Mouse (Mus musculus) lung, embryonic 15.5 days (tissue): Measurements from ENCODE around the gene 1700012B07Rik. TPM values are rescaled to one million over a fixed set of nuclear protein-coding genes. Genes with fewer than 3 reads are reported as not detected.

Source experiments
- ATAC-seq: fragments of 200-750 bp; cut with Nextera tagmentation; 2 replicates; pipeline ENCODE4 v1.8.0; 2017; ENCODE audit warnings: moderate number of reproducible peaks, borderline replicate concordance; ENCODE audit not compliant: low FRiP score, low TSS enrichment; ENCODE audit errors: extremely low read depth
- H3K27ac ChIP-seq: fragments of 300-500 bp; sonication (generic); 2 replicates; pipeline ENCODE4 v1.5.1; 2015; ENCODE audit warnings: moderate library complexity, mild to moderate bottlenecking, inconsistent platforms
- H3K27me3 ChIP-seq: fragments of 300-500 bp; sonication (generic); 2 replicates; pipeline ENCODE4 v1.6.1; 2015; ENCODE audit warnings: inconsistent platforms
- H3K36me3 ChIP-seq: fragments of 300-500 bp; sonication (generic); 2 replicates; pipeline ENCODE4 v1.6.1; 2015; ENCODE audit warnings: inconsistent platforms
- H3K4me1 ChIP-seq: fragments of 300-500 bp; sonication (generic); 2 replicates; pipeline ENCODE4 v1.6.1; 2015; ENCODE audit warnings: inconsistent platforms
- H3K4me2 ChIP-seq: fragments of 300-500 bp; sonication (generic); 2 replicates; pipeline ENCODE4 v1.6.1; 2015; ENCODE audit warnings: inconsistent platforms, mild to moderate bottlenecking, moderate library complexity
- H3K4me3 ChIP-seq: fragments of 300-500 bp; sonication (generic); 2 replicates; pipeline ENCODE4 v1.5.1; 2015; ENCODE audit warnings: mild to moderate bottlenecking, inconsistent platforms
- H3K9ac ChIP-seq: fragments of 300-500 bp; sonication (generic); 2 replicates; pipeline ENCODE4 v1.6.1; 2015; ENCODE audit warnings: inconsistent platforms
- H3K9me3 ChIP-seq: fragments of 300-500 bp; sonication (generic); 2 replicates; pipeline ENCODE4 v1.6.1; 2016; ENCODE audit warnings: inconsistent platforms
- WGBS: fragments of 180-500 bp; shearing (Covaris S2); methylation state at CpG from one replicate; pipeline ENCODE4 v1.1.7; 2015; 5-methylcytosine and 5-hydroxymethylcytosine counted together
- polyA plus RNA-seq: library from polyadenylated mRNA; unstranded; fragments of >200 nt; fragmentation: Nextera tagmentation; extraction: Ambion mirVana; gene quantifications from 2 replicates; pipeline ENCODE4 v1.2.1, GENCODE M21; 2015

1700012B07Rik gene
- polyA plus RNA-seq, 1 experiment from 2014 or later = not detected

DNA sequence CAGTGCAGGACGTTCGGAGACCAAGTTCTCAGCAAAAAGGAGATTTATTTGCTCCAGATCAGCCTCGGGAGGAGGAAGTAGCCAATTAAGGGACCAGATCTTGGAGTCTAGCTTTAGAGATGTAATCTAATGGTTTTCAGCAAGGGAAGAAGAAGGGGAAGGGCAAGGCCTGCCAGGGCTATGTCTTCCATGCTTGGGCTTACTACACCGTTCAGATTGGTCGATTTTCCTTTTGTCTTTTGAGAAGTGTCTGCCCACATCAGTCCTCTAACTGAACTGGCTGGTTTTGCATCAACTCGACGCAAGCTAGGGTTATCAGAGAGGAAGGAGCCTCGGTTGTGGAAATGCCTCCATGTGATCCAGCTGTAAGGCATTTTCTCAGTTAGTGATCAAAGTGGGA lies 37.7 kb upstream of the 1700012B07Rik start:
- Histone ChIP-seq H3K36me3 (no peaks in the 10 kb centered on the region), H3K9me3 (no peaks in the 10 kb centered on the region), H3K4me3 (no peak overlapping the region), H3K4me1 (no peaks in the 10 kb centered on the region; the same call in 1 of the 2 replicates), H3K4me2 (no peak overlapping the region), H3K27ac (no peak overlapping the region), H3K27me3 (no peaks in the 10 kb centered on the region), H3K9ac (no peak overlapping the region)
- ATAC-seq = no peak
- 64% methylated on average over 8 of the region's 8 CpGs for WGBS

DNA sequence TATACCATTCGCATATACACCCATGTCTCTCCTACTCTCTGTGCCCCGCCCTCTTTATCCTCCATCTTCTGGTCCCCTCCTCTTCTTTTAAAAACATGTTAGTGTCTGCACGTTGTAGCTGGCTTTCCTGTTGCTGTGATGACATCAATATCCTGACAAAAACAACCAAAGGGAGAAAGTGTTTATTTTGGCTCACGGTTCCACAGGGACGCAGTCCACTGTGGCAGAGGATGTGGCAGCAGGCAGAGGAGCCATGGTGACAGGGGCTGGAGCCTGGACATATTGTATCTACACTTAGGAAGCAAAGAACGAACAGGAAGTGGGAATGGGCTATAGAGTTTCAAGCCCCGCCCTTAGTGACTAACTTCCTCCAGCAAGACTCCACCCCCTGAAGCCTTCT lies 36.1 kb upstream of the 1700012B07Rik start:
- no peak overlapping the region for H3K4me2 ChIP-seq
- H3K4me3 ChIP-seq = no peak overlapping the region
- no peaks in the 10 kb centered on the region for H3K36me3 ChIP-seq
- H3K27me3 ChIP-seq = no peaks in the 10 kb centered on the region
- H3K27ac ChIP-seq = no peak overlapping the region
- H3K4me1 ChIP-seq = peaks cover 8% of the 10 kb centered on the region
- no peak for ATAC-seq
- no peaks in the 10 kb centered on the region for H3K9me3 ChIP-seq
- no peak overlapping the region for H3K9ac ChIP-seq
- WGBS = 70% methylated on average over 7 of the region's 7 CpGs

DNA sequence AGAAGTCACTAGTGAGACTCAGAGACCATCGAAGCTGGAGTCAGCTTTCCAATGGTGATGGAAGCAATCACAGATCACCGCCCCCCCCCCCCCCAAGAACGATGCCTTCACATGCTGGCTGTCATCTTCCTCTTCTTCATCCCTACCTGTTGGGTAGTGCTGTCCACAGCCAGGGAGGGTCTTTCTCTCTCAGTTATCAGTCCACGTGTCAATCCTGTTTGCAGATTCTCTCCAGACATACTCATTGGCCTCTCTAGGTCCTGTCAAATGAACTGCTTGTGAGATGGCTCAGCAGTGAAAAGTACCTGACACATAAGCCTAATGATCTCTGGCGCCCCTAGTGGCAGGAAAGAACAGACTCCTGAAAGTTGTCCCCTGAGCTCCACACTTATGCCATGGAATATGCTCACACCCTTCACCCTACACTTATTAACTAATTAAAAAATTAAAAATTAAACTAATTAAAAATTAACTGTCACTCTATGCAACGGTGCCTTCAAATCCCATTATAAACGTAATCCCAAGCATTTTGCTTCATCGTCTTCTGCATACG lies 35.4 kb upstream of the 1700012B07Rik start:
- no peak overlapping the region for H3K27ac ChIP-seq
- H3K9me3 ChIP-seq = no peaks in the 10 kb centered on the region
- no peak overlapping the region for H3K4me2 ChIP-seq
- ATAC-seq = no peak
- 61% methylated on average over 9 of the region's 9 CpGs for WGBS
- H3K27me3 ChIP-seq = no peaks in the 10 kb centered on the region
- no peak overlapping the region for H3K4me3 ChIP-seq
- no peak overlapping the region for H3K9ac ChIP-seq
- H3K36me3 ChIP-seq = no peaks in the 10 kb centered on the region
- peaks cover 8% of the 10 kb centered on the region for H3K4me1 ChIP-seq

DNA sequence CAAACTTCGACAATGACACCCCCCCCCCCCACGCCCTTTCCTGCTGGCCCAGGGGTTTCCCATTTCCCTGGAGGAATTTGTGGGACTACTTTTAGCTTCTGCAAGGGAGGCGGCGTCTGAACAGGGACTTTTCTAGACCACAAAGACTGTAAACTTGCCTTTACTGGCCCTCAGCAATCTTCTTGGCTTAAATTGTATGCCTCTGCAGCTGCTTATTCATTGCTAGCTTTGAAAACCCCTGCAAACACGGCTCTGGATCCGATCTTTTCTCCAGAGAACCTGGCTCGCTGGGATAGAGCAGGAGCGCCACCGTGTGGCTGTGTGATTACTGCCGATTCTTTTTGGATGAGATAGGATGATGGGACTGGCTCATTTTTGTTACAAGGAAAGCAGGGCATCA lies 32.7 kb upstream of the 1700012B07Rik start:
- H3K9me3 ChIP-seq = no peaks in the 10 kb centered on the region
- H3K4me1 ChIP-seq = peaks cover 8% of the 10 kb centered on the region; the same call in 1 of the 2 replicates
- WGBS = 4% methylated on average over 10 of the region's 10 CpGs
- H3K4me2 ChIP-seq = peak overlapping the region; percentile 45
- no peaks in the 10 kb centered on the region for H3K36me3 ChIP-seq
- no peak overlapping the region for H3K4me3 ChIP-seq
- H3K27ac ChIP-seq = peak overlapping the region; percentile 67
- H3K27me3 ChIP-seq = no peaks in the 10 kb centered on the region
- ATAC-seq = peak; percentile 73; the same call in 1 of the 2 replicates
- H3K9ac ChIP-seq = no peak overlapping the region

DNA sequence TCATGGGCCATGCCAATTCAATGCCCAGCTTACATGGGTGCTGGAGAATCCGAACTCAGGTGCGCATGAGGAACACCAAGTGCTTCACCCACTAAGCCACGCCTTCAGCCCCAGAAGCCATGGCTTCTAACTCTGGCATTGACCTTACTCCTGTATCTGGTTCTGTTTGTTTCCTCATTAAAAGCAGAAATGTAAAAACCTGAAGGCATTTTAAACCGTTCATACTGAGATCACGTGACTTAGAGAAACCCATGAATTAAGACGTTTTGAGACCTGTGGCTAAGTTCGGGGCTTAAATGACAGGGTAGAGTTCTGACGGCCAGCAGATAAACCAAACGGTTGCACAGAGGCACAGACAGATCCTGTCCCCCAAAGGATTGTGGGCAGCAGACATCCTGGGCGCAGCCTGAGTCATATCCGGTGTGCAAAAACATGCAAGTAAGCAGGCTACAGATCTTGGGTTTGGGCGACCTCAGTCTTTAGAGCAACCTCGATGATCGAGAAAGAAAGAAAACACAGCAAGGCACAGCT lies 32.2 kb upstream of the 1700012B07Rik start:
- Histone ChIP-seq H3K9ac (no peak overlapping the region; the same call in 1 of the 2 replicates), H3K4me3 (no peak overlapping the region)

DNA sequence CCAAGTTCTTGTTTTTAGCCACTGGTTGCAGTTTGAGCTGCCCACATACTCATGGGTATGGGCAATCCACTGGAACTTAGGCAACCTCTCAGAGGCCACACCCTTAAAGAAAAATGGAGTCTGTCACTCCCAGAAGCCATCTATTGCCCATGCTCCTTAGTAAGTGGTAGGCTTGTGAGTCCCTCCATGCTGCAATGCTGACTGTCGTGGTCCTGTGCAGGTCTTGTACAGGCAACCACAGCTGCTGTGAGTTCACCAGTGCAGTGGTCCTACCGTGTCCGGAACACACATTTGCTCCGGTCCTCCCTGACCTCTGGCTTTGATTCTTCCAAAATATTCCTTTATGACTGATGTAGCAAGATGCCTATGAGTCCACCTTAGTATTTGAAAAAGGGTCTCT lies 31.6 kb upstream of the 1700012B07Rik start:
- Histone ChIP-seq H3K9ac (no peak overlapping the region), H3K27me3 (no peaks in the 10 kb centered on the region), H3K4me2 (no peak overlapping the region), H3K27ac (no peak overlapping the region), H3K4me3 (no peak overlapping the region), H3K36me3 (no peaks in the 10 kb centered on the region), H3K4me1 (peaks cover 8% of the 10 kb centered on the region; the same call in 1 of the 2 replicates), H3K9me3 (no peaks in the 10 kb centered on the region)
- 85% methylated on average over 4 of the region's 4 CpGs for WGBS
- ATAC-seq = no peak

More for the DNA sequence above, 32.2 kb upstream of the 1700012B07Rik start:
- H3K4me1 ChIP-seq = peaks cover 8% of the 10 kb centered on the region; the same call in 1 of the 2 replicates
- no peaks in the 10 kb centered on the region for H3K9me3 ChIP-seq
- WGBS = 51% methylated on average over 14 of the region's 14 CpGs
- H3K36me3 ChIP-seq = no peaks in the 10 kb centered on the region
- H3K27me3 ChIP-seq = no peaks in the 10 kb centered on the region
- H3K27ac ChIP-seq = peak overlapping the region; percentile 67
- ATAC-seq = peak; percentile 56; the same call in 1 of the 2 replicates
- peak overlapping the region; percentile 45 for H3K4me2 ChIP-seq

DNA sequence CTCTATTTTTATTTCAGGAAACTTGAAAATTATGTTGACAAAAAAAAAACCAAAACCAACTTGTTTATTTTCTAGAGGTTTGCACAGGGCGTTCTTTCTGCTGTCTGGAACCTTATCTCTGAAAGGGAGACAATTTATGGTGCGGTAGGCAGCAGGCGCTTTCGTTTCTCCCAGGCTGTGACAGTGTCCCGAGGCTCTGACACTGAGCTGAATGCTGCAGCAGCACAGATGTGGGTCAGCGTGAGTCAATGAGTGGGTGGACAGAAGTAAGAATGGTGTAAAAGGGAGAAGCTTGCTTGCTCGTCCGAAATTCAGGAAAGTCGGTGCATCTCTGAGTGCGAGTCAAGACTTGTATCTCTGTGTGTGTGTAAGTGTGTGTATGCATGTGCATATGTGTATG lies 29.2 kb upstream of the 1700012B07Rik start:
- H3K4me3 ChIP-seq = no peak overlapping the region
- H3K9ac ChIP-seq = no peak overlapping the region
- no peak overlapping the region for H3K27ac ChIP-seq
- H3K4me2 ChIP-seq = no peak overlapping the region
- WGBS = 60% methylated on average over 10 of the region's 10 CpGs
- no peaks in the 10 kb centered on the region for H3K36me3 ChIP-seq
- peaks cover 22% of the 10 kb centered on the region for H3K4me1 ChIP-seq
- no peaks in the 10 kb centered on the region for H3K9me3 ChIP-seq
- no peak for ATAC-seq
- no peaks in the 10 kb centered on the region for H3K27me3 ChIP-seq

DNA sequence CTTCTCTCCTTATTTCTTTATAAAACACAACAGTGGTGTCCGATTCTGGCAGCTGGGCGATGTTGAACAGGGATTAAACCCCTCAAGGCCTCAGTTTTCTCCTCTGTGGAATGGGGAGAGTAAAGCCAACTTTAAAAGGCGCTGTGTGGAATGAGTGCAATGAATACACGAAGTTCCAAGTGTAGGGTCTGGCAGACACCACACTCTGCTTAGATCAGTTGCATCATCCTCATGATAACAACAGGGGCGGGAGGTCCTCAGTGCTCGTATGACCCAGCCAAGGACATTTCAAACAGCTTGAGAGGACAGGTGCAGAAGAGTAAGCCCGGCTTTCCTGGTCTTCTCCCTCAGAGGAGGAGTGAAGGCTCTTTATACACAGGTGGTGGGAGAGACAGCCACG lies 26.2 kb upstream of the 1700012B07Rik start:
- 80% methylated on average over 8 of the region's 8 CpGs for WGBS

DNA sequence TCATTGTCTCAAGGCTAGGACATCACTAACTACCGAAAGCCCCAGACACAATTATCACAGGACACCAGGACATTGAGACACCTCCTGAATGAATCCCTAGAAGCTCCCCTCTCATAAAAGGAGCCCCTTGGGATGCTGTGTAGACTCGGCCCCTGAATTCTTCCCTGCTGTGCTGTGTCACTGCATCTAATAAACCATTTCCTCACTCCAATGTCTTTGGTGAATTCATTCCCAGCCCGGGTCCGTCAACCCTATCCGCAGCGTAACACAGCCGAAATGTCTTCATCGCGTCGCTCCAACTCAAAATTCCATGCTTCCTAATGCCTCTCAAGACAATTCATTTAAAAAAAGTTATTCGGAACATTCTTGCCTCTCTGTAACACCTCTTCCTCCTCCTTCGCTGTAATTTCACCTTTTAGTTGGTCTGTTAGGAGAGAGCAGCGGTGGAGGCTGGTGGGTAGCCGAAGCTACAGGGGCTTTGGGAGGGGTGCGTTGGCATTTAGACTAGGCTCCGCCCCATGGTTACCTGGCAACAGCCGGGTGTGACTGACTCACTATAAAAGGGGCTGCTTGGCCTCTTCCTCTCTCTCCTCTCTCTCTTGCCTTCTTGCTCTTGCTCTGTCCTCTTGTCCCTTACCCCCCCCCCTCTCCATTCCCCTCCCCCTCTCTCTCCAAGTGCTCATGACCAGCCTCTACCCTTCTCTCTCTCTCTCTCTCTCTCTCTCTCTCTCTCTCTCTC lies 25.6 kb upstream of the 1700012B07Rik start:
- ATAC-seq = no peak
- 62% methylated on average over 17 of the region's 17 CpGs for WGBS

More for the DNA sequence above, 26.2 kb upstream of the 1700012B07Rik start:
- Histone ChIP-seq H3K27me3 (no peaks in the 10 kb centered on the region), H3K36me3 (no peaks in the 10 kb centered on the region), H3K27ac (no peak overlapping the region), H3K4me1 (peaks cover 16% of the 10 kb centered on the region), H3K4me3 (no peak overlapping the region), H3K9me3 (no peaks in the 10 kb centered on the region), H3K9ac (no peak overlapping the region), H3K4me2 (no peak overlapping the region)
- ATAC-seq = no peak

DNA sequence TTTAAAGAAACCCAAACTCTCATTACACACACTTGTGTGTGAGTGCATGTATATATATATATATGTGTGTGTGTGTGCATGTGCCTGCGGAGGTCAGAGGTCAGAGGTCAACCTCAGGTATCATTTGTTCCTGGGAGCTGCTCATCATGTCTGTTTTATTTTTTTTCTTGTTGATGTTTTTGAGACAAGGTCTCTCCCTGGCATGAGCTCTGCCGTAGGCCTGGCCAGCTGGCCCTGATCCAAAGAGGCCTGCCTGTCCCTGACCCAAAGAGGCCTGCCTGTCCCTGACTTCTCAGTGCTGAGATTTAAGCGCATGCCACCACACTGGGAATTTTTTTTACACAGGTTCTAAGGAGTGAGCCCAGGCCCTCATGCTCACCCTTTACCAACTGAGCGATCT lies 24.1 kb upstream of the 1700012B07Rik start:
- Histone ChIP-seq H3K9ac (no peak overlapping the region), H3K27me3 (no peaks in the 10 kb centered on the region), H3K36me3 (no peaks in the 10 kb centered on the region), H3K4me1 (peaks cover 17% of the 10 kb centered on the region), H3K4me2 (no peak overlapping the region), H3K9me3 (no peaks in the 10 kb centered on the region), H3K4me3 (no peak overlapping the region), H3K27ac (no peak overlapping the region)
- ATAC-seq = peak; percentile 54; the same call in 1 of the 2 replicates
- 66% methylated on average over 4 of the region's 4 CpGs for WGBS

More for the DNA sequence above, 25.6 kb upstream of the 1700012B07Rik start:
- no peak overlapping the region for H3K4me2 ChIP-seq
- no peaks in the 10 kb centered on the region for H3K36me3 ChIP-seq
- no peak overlapping the region for H3K9ac ChIP-seq
- H3K27me3 ChIP-seq = no peaks in the 10 kb centered on the region
- no peaks in the 10 kb centered on the region for H3K9me3 ChIP-seq
- H3K4me1 ChIP-seq = peaks cover 16% of the 10 kb centered on the region
- H3K4me3 ChIP-seq = no peak overlapping the region
- no peak overlapping the region for H3K27ac ChIP-seq

DNA sequence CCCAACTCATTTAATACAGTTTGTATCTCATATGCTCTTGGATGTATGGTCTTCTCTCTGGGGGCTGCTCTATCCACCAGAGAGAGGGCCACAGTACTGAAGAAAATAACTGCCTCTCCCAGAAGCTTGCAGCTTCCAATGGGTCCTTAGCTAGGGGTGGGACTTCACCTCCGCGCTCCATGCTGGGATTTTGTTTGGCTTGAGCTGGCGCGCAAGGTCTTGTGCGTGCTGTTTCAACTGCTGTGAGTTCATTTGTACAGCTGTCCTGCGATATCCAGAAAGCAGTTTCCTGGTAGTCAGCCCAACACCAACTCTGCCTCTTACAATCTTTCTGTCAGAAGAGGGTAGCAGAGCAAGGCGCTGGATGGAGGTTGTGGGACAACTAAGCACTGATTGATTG lies 18.5 kb upstream of the 1700012B07Rik start:
- WGBS = 23% methylated on average over 7 of the region's 7 CpGs
- H3K4me3 ChIP-seq = no peak overlapping the region
- H3K27ac ChIP-seq = peak overlapping the region; percentile 43
- no peaks in the 10 kb centered on the region for H3K9me3 ChIP-seq
- H3K9ac ChIP-seq = no peak overlapping the region
- H3K4me2 ChIP-seq = peak overlapping the region; percentile 19; the same call in 1 of the 2 replicates
- no peaks in the 10 kb centered on the region for H3K27me3 ChIP-seq
- H3K4me1 ChIP-seq = peaks cover 21% of the 10 kb centered on the region
- 0 out of 2 replicates have a peak, but pooled peaks have one; percentile 53 for ATAC-seq
- no peaks in the 10 kb centered on the region for H3K36me3 ChIP-seq

DNA sequence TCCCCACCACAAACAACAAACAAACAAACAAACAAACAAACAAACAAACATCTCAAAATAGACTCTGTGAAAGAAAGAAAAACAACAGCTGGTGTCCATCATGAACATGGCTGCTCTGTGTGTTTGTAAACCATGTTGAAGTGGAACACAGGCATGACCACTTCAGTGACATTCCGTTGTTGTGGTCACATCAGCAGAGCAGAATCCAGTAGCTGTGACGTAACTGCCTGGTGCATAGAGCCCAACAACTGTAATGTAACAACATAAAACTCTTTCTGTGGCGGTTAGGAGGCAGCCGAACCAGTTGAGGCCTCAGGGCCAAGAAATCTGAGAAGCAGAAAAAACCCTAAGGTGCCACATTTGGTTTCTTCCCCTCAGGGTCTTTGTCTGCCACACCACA lies 17.8 kb upstream of the 1700012B07Rik start:
- no peak overlapping the region for H3K9ac ChIP-seq
- no peak for ATAC-seq
- H3K36me3 ChIP-seq = no peaks in the 10 kb centered on the region
- no peaks in the 10 kb centered on the region for H3K27me3 ChIP-seq
- no peak overlapping the region for H3K4me3 ChIP-seq
- H3K4me2 ChIP-seq = no peak overlapping the region
- peak overlapping the region; percentile 43 for H3K27ac ChIP-seq
- no peaks in the 10 kb centered on the region for H3K9me3 ChIP-seq
- WGBS = 37% methylated on average over 4 of the region's 4 CpGs
- peaks cover 21% of the 10 kb centered on the region for H3K4me1 ChIP-seq
